Mouse (Mus musculus) hindbrain, postnatal 0 days (tissue): ENCODE measurements around the gene Ankzf1. TPM values are rescaled to one million over a fixed set of nuclear protein-coding genes. Genes with fewer than 3 reads are reported as not detected.

Source experiments
- ATAC-seq: fragments of 200-750 bp; cut with Nextera tagmentation; 2 replicates; pipeline ENCODE4 v1.8.0; 2017; ENCODE audit warnings: mild to moderate bottlenecking, moderate TSS enrichment, moderate library complexity
- DNase-seq: peaks from one replicate; pipeline ENCODE4 v3.0.0-alpha.2; 2015; ENCODE audit warnings: low spot score
- H3K27ac ChIP-seq: fragments of 300-500 bp; sonication (generic); 2 replicates; pipeline ENCODE4 v1.5.1; 2014; ENCODE audit warnings: mild to moderate bottlenecking
- H3K27me3 ChIP-seq: fragments of 300-500 bp; sonication (generic); 2 replicates; pipeline ENCODE4 v1.6.1; 2014; ENCODE audit warnings: low read length, mixed read lengths; ENCODE audit not compliant: insufficient read depth
- H3K36me3 ChIP-seq: fragments of 300-500 bp; sonication (generic); 2 replicates; pipeline ENCODE4 v1.6.1; 2014; ENCODE audit warnings: low read length, mixed read lengths; ENCODE audit not compliant: insufficient read depth
- H3K4me1 ChIP-seq: fragments of 300-500 bp; sonication (generic); 2 replicates; pipeline ENCODE4 v1.6.1; 2014; ENCODE audit warnings: antibody characterized with exemption, low read length, mixed read lengths; ENCODE audit not compliant: insufficient read depth
- H3K4me2 ChIP-seq: fragments of 300-500 bp; sonication (generic); 2 replicates; pipeline ENCODE4 v1.6.1; 2014; ENCODE audit warnings: low read depth, mild to moderate bottlenecking, low read length, moderate library complexity, mixed read lengths
- H3K4me3 ChIP-seq: fragments of 300-500 bp; sonication (generic); 2 replicates; pipeline ENCODE4 v1.5.1; 2014; ENCODE audit warnings: low read length
- H3K9ac ChIP-seq: fragments of 300-500 bp; sonication (generic); replicated peaks from 2 replicates; pipeline ENCODE4 v1.6.1; 2014; ENCODE audit warnings: mild to moderate bottlenecking, low read length, moderate library complexity, mixed read lengths
- H3K9me3 ChIP-seq: fragments of 300-500 bp; sonication (generic); 2 replicates; pipeline ENCODE4 v1.6.1; 2016; ENCODE audit warnings: low read length, mixed read lengths
- CTCF ChIP-seq: IDR thresholded peaks from 2 replicates; pipeline ENCODE4 v1.5.1; 2016; ENCODE audit warnings: antibody characterized with exemption, control low read depth, low read depth
- WGBS: fragments of 180-500 bp; shearing (Covaris S2); extraction: QIAGEN DNeasy Blood & Tissue Kit; methylation state at CpG from one replicate; pipeline ENCODE4 v1.1.7; 2014; 5-methylcytosine and 5-hydroxymethylcytosine counted together
- polyA plus RNA-seq: library from polyadenylated mRNA; unstranded; fragments of >200 nt; fragmentation: Nextera tagmentation; extraction: Ambion mirVana; gene quantifications from 2 replicates; pipeline ENCODE4 v1.2.1, GENCODE M21; 2015
- total RNA-seq: library from RNA; depleted of rRNA; stranded (reverse); fragments of >200 nt; gene quantifications from 2 replicates; pipeline ENCODE4 v1.2.3, GENCODE M21; 2014

The Ankzf1 gene
- total and polyA plus RNA-seq, 2 experiments from 2014 or later: 14.1 to 30.2 TPM

DNA sequence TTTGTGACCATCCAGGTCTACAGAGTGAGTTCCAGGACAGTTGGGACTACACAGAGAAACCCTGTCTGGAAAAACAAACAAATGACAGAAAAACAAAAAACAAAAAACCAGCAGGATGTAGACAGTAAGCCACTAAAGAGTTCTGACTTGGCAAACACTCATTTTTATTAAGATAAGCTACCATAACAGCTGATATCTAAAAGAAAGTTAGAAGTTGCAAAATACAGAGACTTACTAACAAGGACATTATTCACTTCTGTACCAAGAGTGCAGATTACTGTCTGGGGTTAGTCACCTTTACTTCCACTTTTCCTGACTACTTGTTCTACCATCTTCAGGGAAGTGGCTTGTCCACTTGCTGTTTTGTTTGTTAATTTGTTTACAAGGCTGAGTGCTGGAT, 33.0 kb upstream of the Ankzf1 start:
- no peaks in the 10 kb centered on the region for H3K4me1 ChIP-seq
- TF ChIP-seq CTCF: no peak
- H3K4me2 ChIP-seq: no peak overlapping the region
- no peak overlapping the region for H3K4me3 ChIP-seq
- H3K27me3 ChIP-seq: no peaks in the 10 kb centered on the region
- H3K9me3 ChIP-seq: no peaks in the 10 kb centered on the region
- no peak overlapping the region for H3K9ac ChIP-seq
- DNase-seq (no peak), ATAC-seq (no peak)
- H3K27ac ChIP-seq: no peak overlapping the region
- H3K36me3 ChIP-seq: no peaks in the 10 kb centered on the region

DNA sequence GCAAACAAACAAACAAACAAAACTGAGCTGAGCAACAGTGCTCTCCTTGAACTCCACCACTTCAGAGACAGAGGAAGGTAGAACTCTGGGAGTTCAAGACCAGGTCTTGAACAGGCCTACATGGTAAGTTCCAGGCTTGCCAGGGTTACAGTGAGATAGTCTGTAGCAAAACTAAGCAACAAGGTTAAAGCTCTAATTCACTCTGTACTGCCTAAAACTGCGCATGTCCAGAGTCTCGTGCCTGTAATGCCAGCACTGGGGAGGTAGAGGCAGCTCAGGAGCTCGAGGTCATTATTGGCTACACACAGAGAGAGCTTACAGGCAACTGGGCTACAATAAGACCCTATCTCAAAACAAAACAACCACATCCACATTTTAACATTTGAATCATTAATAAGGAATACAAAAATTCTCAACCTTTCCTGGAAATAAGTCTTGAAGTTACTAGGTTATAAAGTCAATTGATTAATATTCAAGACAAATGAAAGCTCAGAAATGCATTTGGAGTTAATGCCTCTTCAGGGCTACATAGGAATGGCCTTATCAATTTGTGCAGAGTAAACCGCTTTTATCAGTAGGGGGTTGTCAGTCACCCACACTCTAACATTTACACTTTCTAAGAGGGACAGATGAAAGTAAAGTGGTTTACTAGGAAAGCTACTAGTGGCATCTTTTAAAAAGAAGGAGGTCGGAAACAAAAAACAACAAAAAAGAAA, 32.3 kb upstream of the Ankzf1 start:
- WGBS: 73% methylated on average over 5 of the region's 5 CpGs
- TF ChIP-seq CTCF: no peak
- Histone ChIP-seq H3K27ac (no peak overlapping the region), H3K9me3 (no peaks in the 10 kb centered on the region), H3K36me3 (no peaks in the 10 kb centered on the region), H3K4me2 (no peak overlapping the region), H3K9ac (no peak overlapping the region), H3K4me3 (no peak overlapping the region), H3K27me3 (no peaks in the 10 kb centered on the region), H3K4me1 (no peaks in the 10 kb centered on the region)
- DNase-seq: no peak
- ATAC-seq: no peak

DNA sequence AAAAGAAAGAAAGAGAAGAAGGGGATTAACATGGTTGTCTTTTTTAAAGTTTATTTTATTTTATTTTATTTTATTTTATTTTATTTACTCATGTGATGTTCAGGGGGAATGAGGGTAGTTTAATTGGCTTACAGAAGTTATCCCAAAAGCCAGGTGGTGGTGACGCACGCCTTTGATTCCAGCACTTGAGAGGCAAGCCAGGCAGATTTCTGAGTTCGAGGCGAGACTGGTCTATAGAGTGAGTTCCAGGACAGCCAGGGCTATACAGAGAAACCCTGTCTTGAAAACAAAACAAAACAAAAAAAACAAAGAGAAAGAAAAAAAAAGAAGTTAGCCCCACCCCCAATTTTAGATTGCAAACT, 31.7 kb upstream of the Ankzf1 start:
- ATAC-seq: no peak

DNA sequence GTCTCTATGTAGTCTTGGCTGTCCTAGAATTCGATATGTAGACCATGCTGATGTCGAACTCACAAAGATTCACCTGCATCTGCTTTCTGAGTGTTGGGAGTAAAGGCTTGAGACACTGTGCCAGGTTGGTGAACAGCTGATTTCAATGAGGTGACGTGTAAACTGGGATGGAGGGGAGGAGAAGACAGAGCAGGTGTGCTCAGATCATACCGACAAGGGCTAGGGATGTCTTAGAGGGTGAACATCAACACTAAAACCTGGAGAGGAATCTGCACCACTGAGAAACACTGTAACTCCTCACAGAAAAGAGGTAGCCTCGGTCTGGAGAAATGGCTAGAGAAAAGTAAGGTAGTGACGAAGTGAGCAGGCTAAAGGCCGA, 23.9 kb upstream of the Ankzf1 start:
- ATAC-seq: peak; percentile 70
- TF ChIP-seq CTCF: no peak
- H3K9me3 ChIP-seq: no peaks in the 10 kb centered on the region
- peaks cover 31% of the 10 kb centered on the region for H3K36me3 ChIP-seq
- no peaks in the 10 kb centered on the region for H3K4me1 ChIP-seq
- peak overlapping the region; percentile 63; the same call in 1 of the 2 replicates for H3K9ac ChIP-seq
- H3K4me2 ChIP-seq: peak overlapping the region; percentile 72
- peak; percentile 42 for DNase-seq
- peak overlapping the region; percentile 82 for H3K27ac ChIP-seq
- H3K4me3 ChIP-seq: peak overlapping the region; percentile 75
- WGBS: 11% methylated on average over 7 of the region's 7 CpGs
- H3K27me3 ChIP-seq: no peaks in the 10 kb centered on the region

More for the DNA sequence above, 31.7 kb upstream of the Ankzf1 start:
- Histone ChIP-seq H3K27ac (no peak overlapping the region), H3K4me2 (no peak overlapping the region), H3K36me3 (no peaks in the 10 kb centered on the region), H3K4me3 (no peak overlapping the region), H3K4me1 (no peaks in the 10 kb centered on the region), H3K9ac (no peak overlapping the region), H3K9me3 (no peaks in the 10 kb centered on the region), H3K27me3 (no peaks in the 10 kb centered on the region)
- DNase-seq: no peak
- 79% methylated on average over 4 of the region's 4 CpGs for WGBS
- no peak for TF ChIP-seq CTCF

DNA sequence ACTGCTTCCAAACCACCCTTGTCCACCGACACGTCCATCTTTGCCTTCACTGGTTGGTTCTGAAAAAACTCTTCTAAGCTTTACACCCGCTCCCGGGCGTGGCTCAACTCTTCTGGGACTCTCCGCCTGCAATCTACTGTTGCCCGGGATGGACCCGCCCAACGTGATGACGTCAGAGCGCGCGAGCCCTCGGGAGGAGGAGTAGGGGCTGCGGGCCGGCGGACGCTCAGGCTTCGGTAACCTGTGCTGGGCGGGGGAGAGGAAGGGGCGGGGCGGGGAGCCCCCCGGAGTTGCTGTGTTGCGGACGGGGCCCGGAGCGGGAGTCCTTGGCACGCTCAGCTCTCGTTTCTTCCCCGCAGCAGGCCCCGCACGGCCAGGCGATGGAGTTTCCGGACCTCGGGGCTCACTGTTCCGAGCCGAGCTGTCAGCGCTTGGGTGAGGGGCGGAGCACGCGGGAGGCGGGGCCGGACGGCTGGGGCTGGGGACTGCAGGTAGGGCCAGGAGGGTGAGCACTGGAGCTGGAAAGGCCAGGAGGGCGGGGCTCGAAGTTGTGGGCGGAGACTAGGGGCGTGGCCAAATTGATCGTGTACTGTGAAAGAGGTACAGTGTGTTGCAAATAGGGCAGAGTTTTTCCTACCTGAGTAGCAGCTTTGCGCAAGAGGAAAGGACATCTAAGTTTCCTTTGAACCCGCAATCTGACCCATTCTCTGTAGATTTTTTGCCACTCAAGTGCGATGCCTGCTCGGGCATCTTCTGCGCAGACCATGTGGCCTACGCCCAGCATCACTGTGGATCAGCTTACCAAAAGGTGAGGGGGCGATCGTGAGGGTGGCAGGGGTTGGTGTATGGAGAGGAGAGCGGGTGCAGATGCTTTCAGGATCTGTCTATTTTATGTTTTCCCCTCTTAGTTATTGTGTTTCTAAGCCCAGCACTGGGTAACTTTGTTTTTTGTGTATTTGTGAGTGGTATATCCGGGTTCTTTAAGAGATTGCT, 23.2 kb upstream of the Ankzf1 start, which contains the start of gene Zfand2b:
TSS of gene Zfand2b (plus strand) at position 175 of the 993 bp plus-strand sequence.
- peak; percentile 96 for DNase-seq
- under 1% methylated on average over 58 of the region's 59 CpGs for WGBS
- Histone ChIP-seq H3K27me3 (no peaks in the 10 kb centered on the region), H3K4me2 (peak within 1 kb of the TSS; percentile 72), H3K27ac (peak within 1 kb of the TSS; percentile 82), H3K9ac (peak within 1 kb of the TSS; percentile 63), H3K4me3 (peak within 1 kb of the TSS; percentile 75), H3K9me3 (no peaks in the 10 kb centered on the region), H3K4me1 (no peaks in the 10 kb centered on the region), H3K36me3 (peaks cover 38% of the 10 kb centered on the region)
- no peak for TF ChIP-seq CTCF
- ATAC-seq: peak; percentile 97

DNA sequence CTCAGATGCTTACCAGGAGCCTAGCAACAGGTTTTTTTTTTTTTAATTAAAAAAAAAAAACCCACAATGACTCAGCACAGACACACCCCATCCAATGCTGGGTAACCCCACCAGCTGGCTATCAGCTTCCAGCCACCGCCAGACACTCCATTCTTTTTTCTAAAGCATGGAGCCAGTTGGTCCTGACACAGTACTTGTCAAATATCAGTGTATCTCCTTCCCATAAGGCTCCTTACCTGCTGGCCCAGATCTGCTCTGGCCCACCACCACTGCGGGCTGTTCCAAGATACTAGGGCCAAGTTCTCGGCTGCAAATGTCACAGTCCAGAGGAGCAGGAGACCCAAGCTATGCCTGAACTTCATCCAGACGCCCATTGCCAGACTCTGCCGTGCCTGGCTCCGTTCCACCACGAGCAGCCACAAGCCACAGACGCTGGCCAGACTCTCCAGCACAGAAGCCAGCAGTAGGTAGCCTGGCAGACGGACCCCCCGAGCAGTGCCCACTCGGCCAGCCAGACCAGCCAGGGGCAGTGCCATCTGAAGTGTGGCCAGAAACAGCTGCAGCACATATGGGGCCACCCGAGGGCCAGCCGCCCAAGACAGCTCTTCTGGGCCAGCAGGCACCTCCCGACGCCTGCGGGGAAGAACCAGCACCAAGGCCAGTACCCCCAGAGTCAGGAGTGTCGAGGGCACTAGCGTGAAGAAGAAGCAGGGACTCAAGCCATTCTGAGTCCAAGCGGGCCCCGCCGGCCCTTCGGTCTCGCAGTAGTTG, 12.4 kb upstream of the Ankzf1 start:
- peaks cover 10% of the 10 kb centered on the region for H3K4me1 ChIP-seq
- ATAC-seq (peak; percentile 69), DNase-seq (peak; percentile 80)
- WGBS: 4% methylated on average over 23 of the region's 23 CpGs
- H3K9me3 ChIP-seq: no peaks in the 10 kb centered on the region
- H3K4me3 ChIP-seq: peak overlapping the region; percentile 50
- H3K27ac ChIP-seq: peak overlapping the region; percentile 69
- H3K4me2 ChIP-seq: peak overlapping the region; percentile 93
- H3K27me3 ChIP-seq: no peaks in the 10 kb centered on the region
- no peak for TF ChIP-seq CTCF
- peaks cover 35% of the 10 kb centered on the region for H3K36me3 ChIP-seq
- H3K9ac ChIP-seq: peak overlapping the region; percentile 53
